Mouse (Mus musculus): ENCODE data around the gene Mrpl50. TPM values are rescaled to one million over a fixed set of nuclear protein-coding genes. Genes with fewer than 3 reads are reported as not detected.

Mrpl50 gene
- polyA plus RNA-seq, 1 experiment from 2014 or later, result 96.8 TPM

GRCm38 (mm10) chr4:49546873-49547543 is 26.1 kb upstream of the Mrpl50 start:
- no peak for DNase-seq (ENCODE audit: low spot score)
- H3K4me3 ChIP-seq (ENCODE audit: low read depth, low read length), result no peak overlapping the region
- no peaks in the 10 kb centered on the region for H3K27me3 ChIP-seq (ENCODE audit: control insufficient read depth, insufficient read depth, low read length)
- no peak overlapping the region for H3K9ac ChIP-seq (ENCODE audit: low read length)
- WGBS, result 74% methylated on average over 6 of the region's 6 CpGs
- no peak overlapping the region for H3K4me2 ChIP-seq (ENCODE audit: low read depth, low read length, severe bottlenecking)
- no peak for ATAC-seq (replicated peaks; ENCODE audit: low FRiP score)
- no peaks in the 10 kb centered on the region for H3K4me1 ChIP-seq (replicated peaks; ENCODE audit: control insufficient read depth, insufficient read depth, low read length)
- H3K36me3 ChIP-seq (ENCODE audit: control insufficient read depth, insufficient read depth, low read length), result no peaks in the 10 kb centered on the region
- H3K9me3 ChIP-seq (ENCODE audit: control insufficient read depth, low read length), result no peaks in the 10 kb centered on the region
- H3K27ac ChIP-seq (ENCODE audit: low read depth, low read length), result no peak overlapping the region

- H3K4me3 ChIP-seq (ENCODE audit: low read depth, low read length), result no peak overlapping the region
- H3K9ac ChIP-seq (ENCODE audit: low read length), result no peak overlapping the region
- H3K27ac ChIP-seq (ENCODE audit: low read depth, low read length), result no peak overlapping the region
- H3K36me3 ChIP-seq (ENCODE audit: control insufficient read depth, insufficient read depth, low read length), result no peaks in the 10 kb centered on the region
- DNase-seq (ENCODE audit: low spot score), result no peak
- no peaks in the 10 kb centered on the region for H3K27me3 ChIP-seq (ENCODE audit: control insufficient read depth, insufficient read depth, low read length)
- no peaks in the 10 kb centered on the region for H3K4me1 ChIP-seq (replicated peaks; ENCODE audit: control insufficient read depth, insufficient read depth, low read length)
- no peaks in the 10 kb centered on the region for H3K9me3 ChIP-seq (ENCODE audit: control insufficient read depth, low read length)
- ATAC-seq (replicated peaks; ENCODE audit: low FRiP score), result no peak
- 88% methylated on average over 2 of the region's 2 CpGs for WGBS
- no peak overlapping the region for H3K4me2 ChIP-seq (ENCODE audit: low read depth, low read length, severe bottlenecking)
Observed at GRCm38 (mm10) chr4:49546026-49546425, 25.1 kb upstream of the Mrpl50 start.

DNA sequence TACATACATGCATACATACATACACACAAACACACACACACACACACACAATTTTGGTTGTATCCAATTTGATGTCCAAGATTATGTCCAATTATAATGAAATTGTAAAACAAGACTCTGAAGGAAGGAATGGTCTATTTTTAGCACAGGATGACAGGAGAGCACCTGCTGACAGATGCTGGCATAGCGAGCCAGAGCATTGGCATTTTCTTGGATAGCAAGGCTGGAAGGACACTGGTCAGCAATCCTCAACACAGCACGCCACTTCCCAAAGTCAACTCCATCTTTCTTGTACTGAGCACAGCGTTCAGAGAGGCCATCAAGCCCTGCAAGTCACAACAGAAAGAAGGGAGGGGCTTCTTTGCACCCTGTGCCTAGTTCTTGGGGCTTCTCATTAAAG is 20.1 kb upstream of the Mrpl50 start:
- no peak for ATAC-seq (replicated peaks; ENCODE audit: low FRiP score)
- H3K36me3 ChIP-seq (ENCODE audit: control insufficient read depth, insufficient read depth, low read length), result no peaks in the 10 kb centered on the region
- 77% methylated on average over 3 of the region's 3 CpGs for WGBS

DNA sequence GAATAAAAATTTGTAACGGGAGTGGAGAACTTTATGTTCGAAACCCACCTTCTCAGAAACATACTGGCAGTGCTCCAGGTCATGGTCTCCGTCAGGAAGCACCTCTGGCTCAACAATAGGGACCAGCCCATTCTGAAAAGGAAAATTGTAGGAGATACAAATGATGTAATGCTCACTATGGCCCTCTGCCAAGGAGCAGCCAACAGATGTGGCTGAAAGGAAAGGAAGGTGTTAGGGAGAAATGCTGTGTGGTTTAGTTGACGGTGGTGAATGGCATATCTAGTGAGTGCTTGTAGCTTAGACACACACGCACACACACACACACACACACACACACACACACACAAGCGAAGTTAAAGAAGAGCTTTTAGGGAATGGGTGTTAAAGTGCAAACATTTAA is 18.8 kb upstream of the Mrpl50 start:
- H3K4me3 ChIP-seq (ENCODE audit: low read depth, low read length), result no peak overlapping the region
- no peaks in the 10 kb centered on the region for H3K4me1 ChIP-seq (replicated peaks; ENCODE audit: control insufficient read depth, insufficient read depth, low read length)
- no peaks in the 10 kb centered on the region for H3K27me3 ChIP-seq (ENCODE audit: control insufficient read depth, insufficient read depth, low read length)
- no peaks in the 10 kb centered on the region for H3K9me3 ChIP-seq (ENCODE audit: control insufficient read depth, low read length)
- H3K4me2 ChIP-seq (ENCODE audit: low read depth, low read length, severe bottlenecking), result no peak overlapping the region
- no peaks in the 10 kb centered on the region for H3K36me3 ChIP-seq (ENCODE audit: control insufficient read depth, insufficient read depth, low read length)
- DNase-seq (ENCODE audit: low spot score) (no peak), ATAC-seq (replicated peaks; ENCODE audit: low FRiP score) (no peak)
- H3K27ac ChIP-seq (ENCODE audit: low read depth, low read length), result no peak overlapping the region
- no peak overlapping the region for H3K9ac ChIP-seq (ENCODE audit: low read length)
- 78% methylated on average over 6 of the region's 6 CpGs for WGBS

More for the DNA sequence above, 20.1 kb upstream of the Mrpl50 start:
- no peak overlapping the region for H3K9ac ChIP-seq (ENCODE audit: low read length)
- H3K27me3 ChIP-seq (ENCODE audit: control insufficient read depth, insufficient read depth, low read length), result no peaks in the 10 kb centered on the region
- no peak for DNase-seq (ENCODE audit: low spot score)
- no peaks in the 10 kb centered on the region for H3K9me3 ChIP-seq (ENCODE audit: control insufficient read depth, low read length)
- no peaks in the 10 kb centered on the region for H3K4me1 ChIP-seq (replicated peaks; ENCODE audit: control insufficient read depth, insufficient read depth, low read length)
- H3K27ac ChIP-seq (ENCODE audit: low read depth, low read length), result no peak overlapping the region
- H3K4me3 ChIP-seq (ENCODE audit: low read depth, low read length), result no peak overlapping the region
- no peak overlapping the region for H3K4me2 ChIP-seq (ENCODE audit: low read depth, low read length, severe bottlenecking)

DNA sequence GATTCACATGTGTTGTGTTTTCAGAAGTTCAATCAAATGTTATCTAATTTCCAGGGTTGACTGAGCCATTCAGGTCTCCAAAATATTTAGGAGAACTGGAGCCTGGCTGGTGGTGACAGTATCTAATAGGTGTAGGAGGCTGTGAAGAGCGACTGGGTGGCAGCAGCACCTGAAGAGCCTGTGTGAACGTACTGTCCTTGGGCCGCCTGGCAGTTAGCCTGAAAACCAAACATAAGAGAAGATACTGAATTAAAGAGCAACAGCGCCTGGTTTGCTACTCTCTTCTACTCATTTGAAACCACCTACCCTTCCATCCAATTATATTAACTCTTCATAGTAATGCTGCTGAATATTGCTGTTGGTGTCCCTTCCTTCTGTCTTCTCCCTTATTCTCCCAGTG is 15.8 kb upstream of the Mrpl50 start:
- DNase-seq (ENCODE audit: low spot score) (no peak), ATAC-seq (replicated peaks; ENCODE audit: low FRiP score) (no peak)
- H3K36me3 ChIP-seq (ENCODE audit: control insufficient read depth, insufficient read depth, low read length), result no peaks in the 10 kb centered on the region
- no peak overlapping the region for H3K9ac ChIP-seq (ENCODE audit: low read length)
- no peaks in the 10 kb centered on the region for H3K9me3 ChIP-seq (ENCODE audit: control insufficient read depth, low read length)
- H3K4me2 ChIP-seq (ENCODE audit: low read depth, low read length, severe bottlenecking), result no peak overlapping the region
- no peak overlapping the region for H3K4me3 ChIP-seq (ENCODE audit: low read depth, low read length)
- H3K4me1 ChIP-seq (replicated peaks; ENCODE audit: control insufficient read depth, insufficient read depth, low read length), result no peaks in the 10 kb centered on the region
- H3K27me3 ChIP-seq (ENCODE audit: control insufficient read depth, insufficient read depth, low read length), result no peaks in the 10 kb centered on the region
- 93% methylated on average over 4 of the region's 4 CpGs for WGBS
- no peak overlapping the region for H3K27ac ChIP-seq (ENCODE audit: low read depth, low read length)

DNA sequence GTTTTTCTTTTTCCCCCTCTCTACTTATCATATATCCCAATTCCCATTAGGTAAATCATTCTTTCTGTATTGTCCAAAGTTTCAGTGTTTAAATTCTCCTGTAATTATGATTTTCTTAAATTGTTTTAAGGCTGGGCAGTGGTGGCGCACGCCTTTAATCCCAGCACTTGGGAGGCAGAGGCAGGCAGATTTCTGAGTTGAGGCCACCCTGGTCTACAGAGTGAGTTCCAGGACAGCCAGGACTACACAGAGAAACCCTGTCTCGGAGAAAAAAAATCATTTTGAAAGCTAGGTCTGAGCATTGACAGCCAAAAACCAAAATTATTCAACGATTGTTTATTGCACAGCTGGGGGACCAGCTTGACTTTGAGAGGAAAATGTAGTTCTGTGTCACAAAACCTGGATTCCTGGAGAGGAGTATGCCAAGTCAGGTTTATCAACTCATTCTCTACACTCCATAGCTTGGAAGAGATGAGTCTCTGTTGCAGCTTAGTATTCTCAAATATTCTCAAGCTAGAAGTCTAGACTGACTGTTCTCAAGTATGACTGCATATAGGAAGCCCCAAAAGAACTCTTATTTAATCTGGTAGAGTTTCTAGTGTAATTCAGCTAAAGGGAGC is 14.9 kb upstream of the Mrpl50 start:
- H3K9ac ChIP-seq (ENCODE audit: low read length), result no peak overlapping the region
- no peaks in the 10 kb centered on the region for H3K27me3 ChIP-seq (ENCODE audit: control insufficient read depth, insufficient read depth, low read length)
- WGBS, result 90% methylated on average over 4 of the region's 4 CpGs
- no peak overlapping the region for H3K27ac ChIP-seq (ENCODE audit: low read depth, low read length)
- ATAC-seq (replicated peaks; ENCODE audit: low FRiP score), result no peak
- no peaks in the 10 kb centered on the region for H3K4me1 ChIP-seq (replicated peaks; ENCODE audit: control insufficient read depth, insufficient read depth, low read length)
- H3K36me3 ChIP-seq (ENCODE audit: control insufficient read depth, insufficient read depth, low read length), result no peaks in the 10 kb centered on the region
- H3K4me3 ChIP-seq (ENCODE audit: low read depth, low read length), result no peak overlapping the region
- no peak for DNase-seq (ENCODE audit: low spot score)
- H3K9me3 ChIP-seq (ENCODE audit: control insufficient read depth, low read length), result no peaks in the 10 kb centered on the region; the same call in 1 of the 2 replicates
- no peak overlapping the region for H3K4me2 ChIP-seq (ENCODE audit: low read depth, low read length, severe bottlenecking)

DNA sequence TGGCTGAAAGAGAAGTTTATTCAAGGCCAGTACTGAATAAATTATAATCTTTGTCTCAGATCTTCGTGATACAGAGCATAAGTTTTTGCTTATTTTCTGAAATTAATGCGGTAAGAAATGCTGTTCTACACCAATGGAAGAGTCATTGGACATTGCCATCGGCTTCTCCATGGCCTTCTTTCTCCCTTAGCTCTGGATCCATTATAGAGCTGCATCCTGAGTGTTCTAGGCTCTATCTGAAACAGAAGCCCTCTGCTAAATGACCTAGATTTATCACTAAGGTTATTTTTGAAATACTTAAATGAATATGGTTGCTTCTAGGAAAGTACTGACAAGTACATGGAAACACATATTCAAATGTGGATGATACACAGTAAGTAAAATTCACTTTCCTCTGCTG is 14.1 kb upstream of the Mrpl50 start:
- DNase-seq (ENCODE audit: low spot score), result no peak

GRCm38 (mm10) chr4:49522576-49522975 is 1.7 kb upstream of the Mrpl50 start:
- H3K36me3 ChIP-seq (ENCODE audit: control insufficient read depth, insufficient read depth, low read length), result no peaks in the 10 kb centered on the region; the same call in 1 of the 2 replicates
- H3K9me3 ChIP-seq (ENCODE audit: control insufficient read depth, low read length), result no peaks in the 10 kb centered on the region
- H3K4me2 ChIP-seq (ENCODE audit: low read depth, low read length, severe bottlenecking), result no peak overlapping the region
- H3K9ac ChIP-seq (ENCODE audit: low read length), result no peak overlapping the region
- H3K4me1 ChIP-seq (replicated peaks; ENCODE audit: control insufficient read depth, insufficient read depth, low read length), result peaks cover 3% of the 10 kb centered on the region; the same call in 1 of the 2 replicates
- DNase-seq (ENCODE audit: low spot score), result no peak
- no peak overlapping the region for H3K4me3 ChIP-seq (ENCODE audit: low read depth, low read length)
- H3K27me3 ChIP-seq (ENCODE audit: control insufficient read depth, insufficient read depth, low read length), result no peaks in the 10 kb centered on the region
- WGBS, result 90% methylated on average over 9 of the region's 9 CpGs
- ATAC-seq (replicated peaks; ENCODE audit: low FRiP score), result no peak
- H3K27ac ChIP-seq (ENCODE audit: low read depth, low read length), result no peak overlapping the region

More for the DNA sequence above, 14.1 kb upstream of the Mrpl50 start:
- ATAC-seq (replicated peaks; ENCODE audit: low FRiP score), result no peak
- no peaks in the 10 kb centered on the region for H3K27me3 ChIP-seq (ENCODE audit: control insufficient read depth, insufficient read depth, low read length)
- H3K4me2 ChIP-seq (ENCODE audit: low read depth, low read length, severe bottlenecking), result no peak overlapping the region
- H3K4me3 ChIP-seq (ENCODE audit: low read depth, low read length), result no peak overlapping the region
- H3K4me1 ChIP-seq (replicated peaks; ENCODE audit: control insufficient read depth, insufficient read depth, low read length), result no peaks in the 10 kb centered on the region
- no peaks in the 10 kb centered on the region; the same call in 1 of the 2 replicates for H3K9me3 ChIP-seq (ENCODE audit: control insufficient read depth, low read length)
- no peak overlapping the region for H3K9ac ChIP-seq (ENCODE audit: low read length)
- H3K27ac ChIP-seq (ENCODE audit: low read depth, low read length), result no peak overlapping the region
- 92% methylated on average over 3 of the region's 3 CpGs for WGBS
- H3K36me3 ChIP-seq (ENCODE audit: control insufficient read depth, insufficient read depth, low read length), result peaks cover 5% of the 10 kb centered on the region

- H3K36me3 ChIP-seq (ENCODE audit: control insufficient read depth, insufficient read depth, low read length), result no peaks in the 10 kb centered on the region; the same call in 1 of the 2 replicates
- H3K27me3 ChIP-seq (ENCODE audit: control insufficient read depth, insufficient read depth, low read length), result no peaks in the 10 kb centered on the region
- H3K4me1 ChIP-seq (replicated peaks; ENCODE audit: control insufficient read depth, insufficient read depth, low read length), result peaks cover 3% of the 10 kb centered on the region; the same call in 1 of the 2 replicates
- ATAC-seq (replicated peaks; ENCODE audit: low FRiP score) (peak; percentile 28), DNase-seq (ENCODE audit: low spot score) (no peak)
- peak overlapping the region; percentile 72 for H3K9ac ChIP-seq (ENCODE audit: low read length)
- H3K9me3 ChIP-seq (ENCODE audit: control insufficient read depth, low read length), result no peaks in the 10 kb centered on the region
- no peak overlapping the region for H3K27ac ChIP-seq (ENCODE audit: low read depth, low read length)
- H3K4me2 ChIP-seq (ENCODE audit: low read depth, low read length, severe bottlenecking), result peak overlapping the region; percentile 64
- peak overlapping the region; percentile 70 for H3K4me3 ChIP-seq (ENCODE audit: low read depth, low read length)
- WGBS, result 0% methylated on average over 17 of the region's 17 CpGs
Observed at GRCm38 (mm10) chr4:49521346-49521745, 453 bp upstream of the Mrpl50 start.

Data from forebrain, embryonic 11.5 days (tissue).